Mouse (Mus musculus) cerebral cortex, adult 2 months (tissue): ENCODE data around the gene Ccdc84.

Experiments
- WGBS: fragments of 180-500 bp; shearing (Covaris S2); methylation state at CpG from one replicate; pipeline ENCODE4 v1.1.7; 2018; 5-methylcytosine and 5-hydroxymethylcytosine counted together

Gene Ccdc84

DNA sequence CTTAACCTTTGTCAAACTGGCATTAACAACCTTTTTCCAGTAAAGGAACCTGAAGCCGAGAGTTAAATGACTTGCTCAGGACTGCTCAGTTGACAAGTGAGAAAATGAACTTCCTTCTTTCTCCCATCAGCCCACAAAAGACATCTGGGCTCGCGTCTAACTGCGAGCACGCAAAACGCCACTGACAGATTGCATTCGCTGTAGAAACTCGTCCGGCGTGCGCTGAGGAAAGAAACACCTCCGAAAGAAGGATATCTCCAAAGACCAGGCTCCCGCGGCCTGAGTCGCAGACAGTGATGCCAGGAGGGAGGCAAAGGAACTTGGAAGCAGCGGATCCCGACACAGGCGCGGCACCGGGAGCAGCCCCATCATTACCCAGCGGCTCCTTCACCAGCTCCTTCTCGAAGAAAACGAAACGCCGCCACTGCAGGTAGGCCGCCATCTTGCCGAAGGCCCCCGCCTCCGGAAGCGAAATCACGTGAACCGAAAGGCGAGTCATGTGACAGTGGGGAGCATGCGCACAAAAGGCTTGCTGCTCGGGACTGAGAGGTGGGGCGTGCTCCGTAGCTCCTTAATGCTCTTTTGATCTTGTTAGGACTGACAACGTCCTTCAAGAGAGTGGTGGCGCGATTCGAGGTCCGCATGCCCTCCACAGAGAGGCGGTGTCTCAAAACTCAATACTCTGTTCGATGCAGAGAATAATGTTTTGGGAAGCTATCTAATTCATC lies 57.0 kb downstream of the Ccdc84 start, which contains the start of gene Vps11:
TSS of gene Vps11 (minus strand) at position 481 of the 728 bp plus-strand sequence.
- under 1% methylated on average over 44 of the region's 44 CpGs for WGBS
